Mouse (Mus musculus) left cerebral cortex, postnatal 25 days (tissue): ENCODE data around the gene Zfp968. TPM values are rescaled to one million over a fixed set of nuclear protein-coding genes. Genes with fewer than 3 reads are reported as not detected.
"Not testable (repeated sequence)": the region's sequence is repeated elsewhere in the genome, so short reads cannot be mapped to it uniquely, and the experiment has no call there.

Experiments
- DNase-seq, 2 experiments: peaks; one replicate each; pipeline ENCODE4 v3.0.0; 2022; ENCODE audit warnings: low spot score in 2 of 2, mixed read lengths in 1 of 2
- intact Hi-C: fragments of 180-260 bp; cut with DNase I; formaldehyde crosslinking; loops from one replicate; pipeline ENCODE4 v1.15.1; 2025
- total RNA-seq, 2 experiments: library from RNA; stranded (reverse); gene quantifications; 2 replicates each; pipeline ENCODE4 v1.2.3; 2021

Gene Zfp968
- 1 to 10 TPM; 4.6 to 5.9 TPM for total RNA-seq

DNA sequence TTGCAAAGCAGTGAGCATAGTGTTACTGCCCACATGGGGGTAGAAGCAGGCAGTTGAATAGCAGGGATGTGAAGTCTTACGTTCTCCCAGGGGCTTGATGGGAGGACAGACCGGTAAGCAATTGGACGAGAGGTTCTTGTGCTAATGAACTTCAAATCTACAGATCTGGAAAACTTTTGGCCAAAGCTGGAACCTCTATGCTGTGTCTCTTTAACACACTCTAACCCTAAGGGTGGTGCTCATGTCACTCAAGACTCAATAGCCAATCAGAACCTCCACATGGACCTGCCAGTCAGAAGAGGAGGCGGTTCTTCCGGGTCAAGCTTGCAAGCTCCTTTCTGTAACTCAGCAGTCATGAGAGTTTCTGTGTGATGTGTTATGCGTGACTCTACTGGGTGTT, at the start of gene Zfp968:
Zfp968 (plus strand) TSS at position 301 of the 400 bp plus-strand sequence.
- DNase-seq, intact Hi-C loops: not testable (repeated sequence)

DNA sequence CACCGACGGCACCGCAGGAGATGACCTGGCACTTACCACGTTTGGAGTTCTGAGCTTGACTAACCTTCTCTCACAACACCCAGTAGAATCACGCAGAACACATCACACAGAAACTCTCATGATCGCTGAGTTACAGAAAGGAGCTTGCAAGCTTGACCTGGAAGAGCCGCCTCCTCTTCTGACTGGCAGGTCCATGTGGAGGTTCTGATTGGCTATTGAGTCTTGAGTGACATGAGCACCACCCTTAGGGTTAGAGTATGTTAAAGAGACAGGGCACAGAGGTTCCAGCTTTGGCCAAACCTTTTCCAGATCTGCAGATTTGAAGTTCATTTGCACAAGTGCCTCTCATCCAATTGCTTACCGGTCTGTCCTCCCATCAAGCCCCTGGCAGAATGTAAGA, 34.1 kb upstream of the Zfp968 start, which contains the start of gene Gm4631:
Gm4631 (minus strand) TSS at position 101 of the 400 bp plus-strand sequence.
- DNase-seq, intact Hi-C loops: not testable (repeated sequence)

Other genes starting within 250 kb of the Zfp968 start
- 10 to 100 TPM; 13.4 to 20.9 TPM for gene Gm14399, start 230.4 kb upstream of the Zfp968 start, total RNA-seq
- 1 to 10 TPM; 4.9 to 6.9 TPM for gene Gm14443, start 196.6 kb upstream of the Zfp968 start, total RNA-seq
- 10 to 100 TPM; 85.0 to 92.0 TPM for gene Gm14391, start 165.5 kb upstream of the Zfp968 start, total RNA-seq
- 10 to 100 TPM; 11.4 to 13.4 TPM for gene Gm14440, start 97.3 kb upstream of the Zfp968 start, total RNA-seq
- 10 to 100 TPM; 51.0 to 58.2 TPM for gene Gm4631, start 34.2 kb upstream of the Zfp968 start, total RNA-seq
- gene Gm4724, start 63.4 kb downstream of the Zfp968 start, total RNA-seq: 10 to 100 TPM; 10.6 to 13.2 TPM
- 1 to 10 TPM; 4.4 to 5.5 TPM for gene Zfp965, start 97.5 kb downstream of the Zfp968 start, total RNA-seq